Mouse (Mus musculus) right cerebral cortex, adult 2 months (tissue): ENCODE measurements around the gene Gm12185.
A peak's percentile ranks its signal among the peaks of the same experiment; 100 is the strongest.
"Not testable (repeated sequence)": the region's sequence is repeated elsewhere in the genome, so short reads cannot be mapped to it uniquely, and the experiment has no call there.

Experiments used
- DNase-seq, 2 experiments: peaks; one replicate each; pipeline ENCODE4 v3.0.0; 2021 to 2022; ENCODE audit warnings: low spot score in 2 of 2

The Gm12185 gene

GRCm38 (mm10) chr11:48918380-48918779 lies 73.6 kb downstream of the Gm12185 start:
- DNase-seq = no peak

- no peak for DNase-seq
Observed at GRCm38 (mm10) chr11:48913611-48914010, 78.4 kb downstream of the Gm12185 start.

- no peak for DNase-seq
Observed at GRCm38 (mm10) chr11:48908459-48908858, 83.6 kb downstream of the Gm12185 start.

GRCm38 (mm10) chr11:48902021-48902420 lies 90.0 kb downstream of the Gm12185 start, which contains the start of gene Gm5431:
Gm5431 (minus strand) TSS chr11:48902214.
- no peak for DNase-seq

GRCm38 (mm10) chr11:48901567-48901930 lies 90.5 kb downstream of the Gm12185 start:
- DNase-seq = not testable (repeated sequence)

GRCm38 (mm10) chr11:48900654-48901566 lies 91.1 kb downstream of the Gm12185 start:
- not testable (repeated sequence) for DNase-seq

- DNase-seq = no peak
Observed at GRCm38 (mm10) chr11:48898812-48899431, 93.1 kb downstream of the Gm12185 start.

GRCm38 (mm10) chr11:48876680-48877079 lies 115.3 kb downstream of the Gm12185 start:
- no peak for DNase-seq

- DNase-seq = not testable (repeated sequence)
Observed at GRCm38 (mm10) chr11:48875343-48875837, 116.6 kb downstream of the Gm12185 start.

- peak; percentile 67 to 69 for DNase-seq
Observed at GRCm38 (mm10) chr11:48874465-48874864, 117.6 kb downstream of the Gm12185 start.

- DNase-seq = no peak
Observed at GRCm38 (mm10) chr11:48873591-48874290, 118.3 kb downstream of the Gm12185 start.

- no peak for DNase-seq
Observed at GRCm38 (mm10) chr11:48872695-48873300, 119.2 kb downstream of the Gm12185 start.

GRCm38 (mm10) chr11:48871817-48872541 lies 120.0 kb downstream of the Gm12185 start:
- DNase-seq = peak in 1 of 2 experiments; percentile 35

- DNase-seq = peak; percentile 37 to 41
Observed at GRCm38 (mm10) chr11:48871201-48871772, 120.7 kb downstream of the Gm12185 start, which contains the start of gene Irgm1. Irgm1 (minus strand) TSS chr11:48871683.

GRCm38 (mm10) chr11:48870781-48871180 lies 121.2 kb downstream of the Gm12185 start:
- no peak for DNase-seq

GRCm38 (mm10) chr11:48869380-48870110 lies 122.5 kb downstream of the Gm12185 start:
- no peak for DNase-seq

GRCm38 (mm10) chr11:48866481-48866880 lies 125.5 kb downstream of the Gm12185 start:
- DNase-seq = no peak

- DNase-seq = no peak
Observed at GRCm38 (mm10) chr11:48863808-48864207, 128.2 kb downstream of the Gm12185 start.

- no peak for DNase-seq
Observed at GRCm38 (mm10) chr11:48862784-48863319, 129.2 kb downstream of the Gm12185 start.
